Mouse (Mus musculus) cerebellum, adult 8-10 months (tissue): ENCODE measurements around the gene BC029722.
"Not testable (repeated sequence)": the region's sequence is repeated elsewhere in the genome, so short reads cannot be mapped to it uniquely, and the experiment has no call there.

ENCODE experiments used
- DNase-seq: peaks from one replicate; pipeline ENCODE4 v3.0.0; 2022

The BC029722 gene

DNA sequence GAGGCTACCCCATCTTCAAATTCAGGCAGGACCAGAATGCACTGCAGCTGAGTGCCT, at the start of gene BC029722:
TSS of gene BC029722 (minus strand) at position 35 of the 57 bp plus-strand sequence.
- no peak for DNase-seq

DNA sequence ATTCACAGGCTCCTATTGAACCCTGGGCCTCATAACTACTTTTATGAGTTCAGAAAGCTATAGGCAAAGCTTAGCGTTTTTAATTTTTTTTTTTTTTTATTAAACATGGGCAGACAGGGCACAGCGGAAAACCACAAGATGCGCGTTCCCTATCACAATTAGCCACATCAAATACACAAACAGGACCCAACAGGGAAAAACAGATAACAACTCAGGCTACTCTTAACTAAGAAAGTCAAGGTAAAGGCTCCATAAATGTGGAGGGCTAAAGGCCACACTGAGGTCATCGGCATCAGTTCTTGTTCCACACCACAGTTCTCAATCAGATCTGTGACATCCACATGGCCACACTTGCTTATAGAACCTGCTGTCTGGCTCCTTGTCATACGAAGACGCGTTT, 49.1 kb upstream of the BC029722 start:
- no peak for DNase-seq

DNA sequence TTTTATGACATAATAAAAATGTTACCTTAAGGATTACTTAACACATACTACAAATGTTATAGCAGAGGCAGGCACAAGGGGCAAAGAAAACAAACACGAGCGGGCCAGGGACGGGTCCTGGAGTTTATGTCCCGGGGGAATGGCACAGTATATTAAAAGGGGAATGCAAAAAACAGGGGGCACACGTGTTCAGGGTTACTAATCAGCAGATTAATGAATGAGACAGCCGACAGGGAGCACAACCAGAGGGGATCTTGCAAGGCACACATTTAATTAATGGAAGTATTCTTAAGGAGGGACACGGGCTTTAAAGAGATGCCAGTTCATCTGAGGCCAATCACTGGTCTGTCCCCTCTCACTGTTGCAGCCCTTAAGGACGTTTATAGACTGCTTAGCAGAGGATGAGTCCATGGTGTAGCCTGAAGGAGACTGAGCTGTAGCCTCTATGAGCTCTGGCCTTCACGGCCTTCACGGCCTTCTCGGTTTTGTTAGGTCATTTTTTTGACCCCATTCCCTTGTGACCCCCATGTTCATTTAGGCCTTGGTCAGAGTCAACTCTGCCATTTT, 44.2 kb upstream of the BC029722 start:
- no peak for DNase-seq

DNA sequence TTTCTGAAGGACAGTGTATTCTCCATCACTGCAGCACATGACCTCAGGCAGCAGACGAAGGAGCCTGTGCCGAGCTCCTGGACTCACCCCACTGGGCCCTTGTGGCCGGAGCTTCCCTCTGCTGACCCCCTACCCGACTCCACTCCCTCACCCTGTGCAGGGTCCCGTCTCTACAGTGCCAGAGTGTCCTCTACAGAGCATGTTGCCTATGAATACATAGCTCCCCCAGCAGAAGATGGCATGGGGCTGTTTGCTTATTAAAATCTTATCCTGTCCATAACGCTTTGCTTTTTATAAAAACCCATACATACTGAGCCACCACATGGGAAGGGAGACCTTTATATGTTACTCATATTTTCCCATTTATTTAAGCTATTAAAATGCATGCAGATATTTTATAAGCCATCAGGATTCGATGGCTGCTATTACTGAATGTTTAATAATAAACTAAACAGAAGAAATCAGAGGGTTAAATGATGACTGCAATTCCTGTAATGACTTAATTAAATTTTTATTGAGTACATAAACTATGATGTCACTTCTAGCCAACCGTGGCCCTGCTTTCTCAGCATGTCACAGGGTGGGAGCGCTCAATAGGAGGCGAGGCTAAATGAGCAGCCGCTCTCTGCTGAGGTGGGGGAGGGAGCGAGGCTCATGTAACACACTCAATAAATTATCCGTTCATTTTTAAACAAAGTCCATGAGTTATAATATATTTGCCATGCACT, 43.5 kb upstream of the BC029722 start:
- DNase-seq, result no peak

DNA sequence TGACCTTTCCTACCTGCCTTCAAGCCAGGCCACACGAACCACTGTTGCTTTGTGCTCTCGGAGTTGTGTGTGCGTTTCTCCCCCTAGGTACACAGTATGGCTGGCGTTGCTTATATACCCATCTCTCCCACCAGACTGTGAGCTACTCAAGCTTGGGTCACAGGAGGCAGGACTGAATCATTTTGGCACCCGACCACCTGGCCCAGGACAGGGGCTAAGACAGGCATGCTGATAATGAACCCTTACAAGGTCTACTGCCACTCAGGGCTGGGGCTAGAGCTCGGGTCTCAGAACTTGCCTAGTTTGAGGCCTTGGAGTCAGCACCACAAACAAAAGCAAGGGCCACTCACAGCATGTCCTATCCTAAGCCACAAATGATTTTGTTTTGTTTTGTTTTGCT, 42.4 kb upstream of the BC029722 start:
- DNase-seq, result no peak

DNA sequence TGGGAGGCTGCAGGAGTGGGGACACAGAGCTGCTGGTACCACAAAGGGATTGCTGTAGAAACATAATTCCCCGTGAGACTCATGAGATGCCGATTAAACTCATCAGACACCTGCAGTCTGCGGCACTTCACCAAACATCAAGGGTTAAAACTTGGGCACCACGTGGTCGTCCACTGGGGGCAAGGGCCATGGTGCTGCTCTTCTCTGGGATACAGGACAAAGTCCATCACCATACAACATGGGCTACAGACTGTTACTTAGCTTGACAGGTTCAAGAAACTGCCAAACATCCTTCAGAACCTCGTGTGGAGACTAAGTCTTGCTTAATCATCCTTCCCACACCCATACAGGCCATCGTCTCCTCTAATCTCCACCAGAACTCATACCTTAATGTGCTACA, 40.9 kb upstream of the BC029722 start:
- DNase-seq, result no peak

DNA sequence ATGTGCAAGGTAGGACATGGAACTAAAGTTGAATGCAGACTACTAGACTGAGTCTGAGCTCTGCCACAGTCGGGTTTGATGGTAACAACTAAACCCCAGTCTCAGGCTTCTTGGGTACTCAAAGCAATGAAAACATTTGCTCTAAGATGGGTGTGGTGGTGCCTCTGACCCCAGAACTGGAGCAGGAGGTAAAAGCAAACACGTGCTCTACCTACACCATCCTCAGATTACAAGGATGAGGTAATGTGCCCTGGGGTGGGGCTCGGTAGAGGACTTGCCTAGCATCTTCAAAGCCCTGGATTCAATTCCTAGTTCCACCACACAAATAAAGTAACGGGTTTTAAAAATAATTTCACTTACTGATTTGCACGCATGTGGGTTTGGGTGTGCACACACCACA, 33.3 kb upstream of the BC029722 start:
- no peak for DNase-seq

DNA sequence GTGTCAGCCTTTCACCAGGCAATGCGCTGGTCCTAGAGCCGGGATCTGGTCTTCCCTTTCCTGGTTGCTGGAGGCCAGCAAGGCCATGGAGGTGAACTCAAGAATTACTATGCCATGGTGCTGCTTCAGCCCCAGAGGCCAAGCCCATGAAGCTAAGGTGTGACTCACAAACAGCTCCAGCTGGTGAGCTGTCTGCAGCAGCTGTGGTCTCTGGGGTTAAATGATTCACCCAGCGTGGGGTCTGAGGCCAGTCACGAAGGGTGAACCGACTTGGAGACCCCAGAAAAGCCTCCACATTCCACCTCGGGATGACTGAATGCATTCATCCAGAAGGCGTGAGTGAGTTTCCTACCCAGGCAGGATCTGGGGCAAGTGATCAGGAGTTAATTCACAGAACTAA, 30.9 kb upstream of the BC029722 start:
- DNase-seq, result no peak

DNA sequence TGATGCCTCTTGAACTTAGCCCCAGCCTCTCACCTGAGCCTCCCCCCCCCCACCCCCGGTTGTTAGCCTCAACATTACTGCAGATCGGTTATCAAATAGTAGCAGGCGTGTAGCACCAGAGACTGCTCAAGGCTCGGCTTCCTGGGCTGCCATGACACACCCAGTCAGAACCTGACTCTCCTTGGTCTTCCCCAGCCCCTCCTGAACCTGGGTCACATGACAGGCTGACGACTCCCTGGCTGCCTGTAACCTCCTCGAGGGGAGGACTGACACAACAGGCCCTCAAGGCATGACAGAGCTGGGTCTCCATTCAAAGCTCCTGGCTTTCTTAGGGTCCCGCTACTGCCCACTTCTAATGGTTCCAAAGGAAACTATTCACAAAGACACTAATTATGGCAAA, 30.2 kb upstream of the BC029722 start:
- DNase-seq, result no peak

DNA sequence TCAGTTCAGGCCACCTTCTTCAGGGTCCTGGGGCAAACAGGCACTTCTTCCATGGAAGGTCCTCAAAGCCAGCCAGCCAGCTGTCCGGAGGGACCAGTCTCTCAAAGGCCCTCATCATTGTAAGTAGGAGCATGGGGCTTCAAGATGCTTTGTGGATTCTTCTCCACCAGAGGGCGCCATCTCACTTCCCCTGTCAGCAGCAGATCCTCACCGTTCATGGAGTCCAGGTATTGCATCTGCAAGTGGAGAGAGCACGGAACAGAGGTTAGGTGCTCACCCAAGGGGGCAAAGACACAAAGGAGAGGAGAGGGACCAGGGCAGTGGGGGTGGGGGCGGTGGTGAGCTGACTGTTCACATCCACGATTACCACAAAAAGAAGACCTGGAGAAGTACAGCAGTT, 29.1 kb upstream of the BC029722 start:
- DNase-seq, result peak; percentile 83

DNA sequence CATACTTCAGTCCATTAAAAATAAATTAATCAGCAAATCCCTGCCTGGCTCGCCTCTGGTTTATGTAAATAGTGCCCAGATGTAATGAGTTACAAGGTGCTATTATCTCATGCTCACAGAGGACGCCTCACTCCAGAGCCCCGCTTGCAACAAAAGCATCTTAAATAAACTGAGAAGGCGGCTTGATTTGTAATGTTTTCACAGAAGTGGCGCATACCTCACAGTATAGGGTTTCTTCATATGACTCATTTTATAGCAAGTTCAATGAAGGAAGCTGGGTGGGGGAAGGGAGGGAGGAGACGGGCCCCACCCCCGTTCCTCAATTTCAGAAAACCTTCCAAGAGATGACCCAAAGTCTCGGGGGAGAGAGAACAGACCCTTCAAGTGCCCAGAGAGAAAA, 27.7 kb upstream of the BC029722 start:
- no peak for DNase-seq

DNA sequence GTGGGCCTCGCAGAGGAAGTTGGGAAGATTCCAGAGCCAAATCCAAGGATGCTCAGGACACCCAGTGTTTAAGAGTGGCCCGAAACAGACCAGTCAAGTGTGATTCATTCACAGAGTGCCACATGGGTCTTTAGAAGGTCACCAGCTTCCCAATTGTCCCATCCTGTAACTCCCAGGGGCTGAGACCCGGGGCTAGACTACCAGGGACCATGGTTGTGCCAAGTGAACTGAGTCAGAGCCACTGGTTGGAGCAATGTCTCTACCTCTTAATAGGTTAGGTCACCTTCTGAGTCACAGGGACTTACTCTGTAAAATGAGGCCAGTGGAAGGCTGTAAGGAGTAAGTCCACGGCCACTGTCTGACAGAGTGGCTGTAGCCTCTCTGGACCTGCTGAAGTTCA, 19.7 kb upstream of the BC029722 start:
- DNase-seq, result no peak

DNA sequence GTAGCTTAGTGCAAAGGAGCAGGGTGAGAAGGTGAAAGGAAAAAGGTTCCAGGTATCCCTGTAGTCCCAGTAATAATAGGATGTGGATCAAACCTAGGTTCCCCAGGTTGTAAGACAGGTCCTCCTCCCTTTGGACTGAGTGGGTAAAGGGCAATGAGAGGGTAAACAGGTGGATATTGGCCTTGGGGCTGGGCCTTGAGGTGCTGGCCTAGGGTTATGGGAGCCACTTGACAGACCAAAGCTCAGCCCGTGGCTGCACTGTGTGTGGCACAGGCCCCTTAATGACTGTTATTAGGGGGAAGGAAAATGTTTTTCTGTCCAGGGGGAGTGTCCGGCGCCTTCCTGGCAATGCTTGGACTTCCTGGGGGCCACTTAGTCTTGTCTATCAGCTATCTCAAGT, 18.7 kb upstream of the BC029722 start:
- DNase-seq, result no peak

DNA sequence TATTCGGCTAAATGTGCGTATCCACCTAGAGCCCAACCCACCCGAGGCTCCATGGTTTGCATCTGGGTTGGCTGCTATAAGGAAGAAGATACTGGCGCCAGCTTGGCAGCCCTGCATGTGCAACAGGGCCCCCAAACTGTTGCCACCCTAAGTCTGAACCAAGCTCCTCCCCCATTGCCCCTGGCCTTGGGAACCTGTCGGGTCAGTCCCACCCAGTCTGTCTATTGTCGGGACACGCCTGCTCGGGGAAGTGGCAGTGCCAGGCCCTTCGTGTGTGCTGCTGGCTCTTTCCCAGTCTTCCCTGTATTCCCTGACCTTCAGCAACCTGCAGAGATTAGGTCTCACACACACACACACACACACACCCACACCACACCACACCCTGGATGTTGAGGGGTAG, 15.5 kb upstream of the BC029722 start, which contains the start of gene Fam83c:
TSS of gene Fam83c (minus strand) at position 123 of the 400 bp plus-strand sequence.
- DNase-seq, result no peak

DNA sequence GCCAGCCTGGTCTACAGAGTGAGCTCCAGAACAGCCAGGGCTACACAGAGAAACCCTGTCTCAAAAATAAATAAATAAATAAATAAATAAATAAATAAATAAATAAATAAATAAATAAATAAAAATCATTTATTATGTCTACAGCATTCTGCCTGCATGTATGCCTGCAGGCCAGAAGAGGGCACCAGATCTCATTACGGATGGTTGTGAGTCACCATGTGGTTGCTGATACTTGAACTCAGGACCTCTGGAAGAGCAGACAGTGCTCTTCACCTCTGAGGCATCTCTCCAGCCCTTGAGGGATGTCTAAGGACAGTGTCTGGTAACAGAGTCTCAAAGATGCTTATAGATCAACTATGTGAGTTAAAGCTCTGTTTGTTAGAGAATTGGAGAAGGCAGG, 12.9 kb upstream of the BC029722 start:
- not testable (repeated sequence) for DNase-seq

DNA sequence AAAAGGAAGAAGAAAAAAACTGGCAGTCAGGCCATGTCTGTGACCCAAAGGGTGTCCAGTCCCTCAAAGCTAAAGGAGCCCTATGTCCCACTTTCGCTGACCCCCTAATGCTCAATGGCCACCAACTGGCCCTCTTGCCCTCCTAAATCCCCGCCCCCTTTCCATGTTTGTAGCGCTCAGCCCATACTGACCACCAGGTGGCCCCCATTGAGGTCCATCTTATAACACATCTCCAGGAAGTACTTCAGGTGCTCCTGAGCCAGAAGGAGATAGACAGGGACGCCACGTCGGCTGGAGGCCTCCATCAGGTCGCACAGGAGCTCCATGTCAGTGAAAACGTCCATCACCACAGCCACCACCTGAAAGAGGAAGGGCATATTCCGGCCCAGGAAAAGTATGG, 12.1 kb upstream of the BC029722 start:
- DNase-seq, result no peak

DNA sequence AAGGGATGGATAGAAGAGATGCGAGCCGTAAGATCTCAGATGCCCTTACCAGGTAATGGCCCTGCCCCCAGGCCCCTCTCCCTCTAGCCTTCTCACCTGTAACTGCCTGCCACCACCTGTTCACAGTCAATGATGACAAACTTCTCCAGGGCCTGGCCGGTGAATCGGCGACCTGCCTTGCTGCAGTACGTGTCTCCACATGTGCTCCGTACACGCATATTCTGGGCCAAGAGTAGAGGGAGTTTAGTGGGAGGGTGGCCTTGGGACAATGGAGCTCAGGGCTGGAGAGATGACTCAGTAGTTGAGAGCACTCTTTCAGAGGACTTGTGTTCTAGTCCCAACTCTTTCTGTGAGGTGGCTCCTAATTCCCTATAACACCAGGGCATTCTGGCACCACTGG, 11.6 kb upstream of the BC029722 start:
- no peak for DNase-seq

DNA sequence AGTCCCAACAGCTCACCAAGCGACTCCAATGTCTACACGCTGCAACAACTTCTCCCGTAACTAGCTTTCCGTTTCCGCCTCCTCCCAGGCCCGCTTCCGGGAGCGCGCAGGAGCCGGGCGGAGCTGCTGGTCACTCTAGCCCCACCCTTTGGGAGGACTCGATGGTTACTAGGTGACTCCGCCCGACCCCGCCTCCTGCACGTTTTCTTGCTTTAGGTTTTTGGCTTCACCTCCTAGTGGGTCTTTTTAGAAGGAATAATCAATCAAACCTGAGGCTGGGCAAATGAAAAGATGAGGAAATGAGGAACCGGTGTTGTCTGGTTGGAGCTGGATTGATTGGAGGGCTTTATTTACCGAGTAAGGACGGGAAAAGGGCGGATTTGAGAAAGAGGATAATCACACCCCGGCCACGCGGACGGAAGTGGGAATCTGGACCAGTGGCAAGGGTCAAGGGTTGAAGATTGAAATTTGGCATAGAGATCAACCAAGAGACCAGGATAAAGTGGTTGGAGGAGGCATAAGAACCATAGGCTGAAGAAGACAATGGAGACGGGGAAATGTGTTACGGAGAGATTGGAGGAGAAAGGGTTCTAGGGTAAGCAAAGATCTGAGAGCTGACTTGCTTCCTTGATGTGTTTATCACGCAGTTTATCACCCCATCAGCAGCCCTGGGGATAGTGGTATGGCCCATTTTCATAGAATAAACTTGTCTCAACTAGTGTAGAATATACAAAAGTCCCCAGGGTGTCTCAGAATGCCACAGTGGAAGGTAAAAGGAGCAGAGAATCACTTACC, 7.6 kb upstream of the BC029722 start, which contains the start of gene Eif6:
TSS of gene Eif6 (minus strand) at position 296 of the 795 bp plus-strand sequence.
- DNase-seq, result peak; percentile 79

DNA sequence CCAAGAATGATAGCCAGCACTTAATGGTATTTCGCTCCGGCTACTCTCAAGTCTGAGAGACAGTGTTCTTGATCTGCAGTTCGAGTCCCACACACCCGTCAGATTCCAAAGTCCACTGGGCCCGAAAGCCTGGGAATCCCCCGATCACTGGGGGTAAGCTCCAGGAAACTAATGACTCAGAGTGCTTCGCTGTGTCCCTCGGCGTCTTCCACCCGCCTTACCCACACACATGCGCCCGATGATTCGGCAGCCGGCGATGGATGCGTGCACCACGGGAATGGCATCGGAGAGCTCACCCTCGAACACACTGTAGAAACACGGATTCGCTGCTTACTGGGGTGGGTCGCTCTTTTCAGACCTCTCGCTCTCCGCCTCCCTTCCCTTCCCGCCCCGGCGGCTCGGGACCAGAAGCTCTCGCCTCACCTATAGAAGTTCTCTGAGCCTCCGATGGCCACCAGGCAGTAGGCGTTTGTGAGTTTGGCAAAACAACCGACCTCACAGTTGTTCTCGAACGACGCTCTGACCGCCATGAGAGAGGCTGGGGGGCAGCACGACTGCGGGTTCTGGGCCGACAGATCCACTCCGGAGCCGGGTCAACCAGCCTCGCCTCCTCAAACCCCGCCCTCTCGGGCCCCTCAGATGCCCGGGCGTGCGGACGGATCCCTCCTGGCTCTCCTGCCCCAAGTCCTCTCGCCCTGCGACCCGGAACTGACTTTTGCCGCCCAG, 6.8 kb upstream of the BC029722 start:
- DNase-seq, result peak; percentile 22

DNA sequence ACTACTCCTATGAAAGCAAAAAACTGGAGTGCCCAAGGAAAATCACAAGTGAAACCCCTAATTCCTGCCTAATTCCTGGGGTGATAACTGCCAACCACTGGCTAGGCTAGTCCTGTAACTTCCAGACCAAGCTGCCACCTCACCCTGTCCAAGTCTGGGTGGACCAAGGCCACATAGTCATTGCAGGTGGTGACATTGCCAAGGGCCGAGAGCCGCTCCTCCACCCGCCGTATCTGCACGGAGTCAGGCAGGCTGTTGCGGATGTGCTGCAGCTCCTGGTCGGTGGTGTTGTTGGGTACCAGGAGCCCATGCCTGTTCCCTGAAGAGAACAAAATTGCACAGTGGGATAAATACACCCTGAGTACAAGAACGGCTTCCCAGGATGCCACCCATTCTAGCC, 4.5 kb upstream of the BC029722 start:
- no peak for DNase-seq

DNA sequence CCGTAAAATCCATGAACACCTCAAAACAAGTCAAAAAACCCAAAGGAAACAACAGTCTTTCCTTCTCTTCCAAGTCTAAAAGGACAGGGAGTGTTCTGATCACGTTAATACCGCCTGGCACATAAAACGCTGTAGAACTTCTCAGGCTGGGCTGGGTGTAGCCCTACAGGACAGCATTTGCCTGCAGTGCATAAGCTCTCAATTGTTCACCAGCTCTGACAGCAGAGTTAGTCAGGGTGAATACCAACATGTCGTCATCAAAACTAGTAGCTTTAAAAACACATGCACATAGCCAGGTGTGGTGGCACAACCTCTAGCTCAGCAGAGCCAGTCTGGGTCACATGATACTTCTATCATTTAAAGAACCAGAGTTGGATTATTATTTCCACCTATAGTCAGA, 1.6 kb upstream of the BC029722 start:
- DNase-seq, result no peak

DNA sequence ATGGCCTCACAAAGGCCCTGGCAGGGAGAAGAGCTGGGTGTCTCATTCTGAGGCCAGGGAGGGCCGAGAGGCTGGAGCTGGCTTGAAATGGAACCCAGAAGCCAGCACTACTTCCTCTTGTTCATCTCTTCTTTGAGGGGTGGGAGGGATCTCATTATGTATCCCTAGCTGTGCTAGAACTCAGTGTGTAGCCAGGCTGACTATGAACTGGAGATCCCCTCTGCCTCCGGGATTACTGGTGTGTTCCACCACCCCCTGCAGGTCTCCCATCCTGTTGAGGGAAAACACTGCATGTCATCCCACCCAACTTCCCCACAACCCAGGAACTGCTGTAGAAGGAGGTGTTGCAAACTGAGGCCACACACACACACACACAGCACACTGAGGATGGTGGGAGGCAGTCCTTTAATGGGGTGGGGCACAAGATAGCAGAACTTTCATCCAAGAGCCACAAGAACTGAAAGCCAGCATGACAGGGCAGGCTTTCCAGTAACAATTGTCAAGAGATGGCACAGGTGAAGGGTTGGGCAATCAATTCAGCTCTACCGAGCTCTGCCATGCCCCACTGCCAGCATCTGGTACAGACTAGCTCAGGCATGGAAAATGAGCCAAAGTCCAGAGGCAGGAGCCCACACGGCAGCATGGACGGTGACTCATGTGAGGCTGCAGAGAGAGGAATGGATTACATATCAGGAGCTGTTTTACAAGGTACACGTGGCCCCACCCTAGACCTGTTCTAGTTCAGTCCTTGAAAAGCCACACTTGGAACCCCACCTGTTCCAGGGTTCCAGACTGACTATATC, 424 bp upstream of the BC029722 start:
- DNase-seq, result peak; percentile 38
